Mouse (Mus musculus) kidney, postnatal 4 days (tissue): ENCODE measurements around the gene Glcci1.

Source experiments
- DNase-seq, 2 experiments: peaks; one replicate each; pipeline ENCODE4 v3.0.0; 2021; ENCODE audit warnings: mixed read lengths in 2 of 2

The Glcci1 gene

GRCm38 (mm10) chr6:8556849-8557571 lies 47.6 kb downstream of the Glcci1 start:
- DNase-seq, result no peak

GRCm38 (mm10) chr6:8560682-8561081 lies 51.3 kb downstream of the Glcci1 start:
- DNase-seq, result no peak

- no peak for DNase-seq
Observed at GRCm38 (mm10) chr6:8582377-8582776, 73.0 kb downstream of the Glcci1 start.

GRCm38 (mm10) chr6:8583892-8584291 lies 74.5 kb downstream of the Glcci1 start:
- DNase-seq, result no peak

GRCm38 (mm10) chr6:8591665-8592064 lies 82.3 kb downstream of the Glcci1 start:
- peak; percentile 6 to 27 for DNase-seq

GRCm38 (mm10) chr6:8617369-8617768 lies 108.0 kb downstream of the Glcci1 start:
- DNase-seq, result no peak

GRCm38 (mm10) chr6:8619582-8620350 lies 110.4 kb downstream of the Glcci1 start:
- no peak for DNase-seq

- no peak for DNase-seq
Observed at GRCm38 (mm10) chr6:8623045-8623444, 113.6 kb downstream of the Glcci1 start.

- no peak for DNase-seq
Observed at GRCm38 (mm10) chr6:8628226-8628625, 118.8 kb downstream of the Glcci1 start.

GRCm38 (mm10) chr6:8628715-8629267 lies 119.4 kb downstream of the Glcci1 start:
- DNase-seq, result no peak

- no peak for DNase-seq
Observed at GRCm38 (mm10) chr6:8630531-8630930, 121.1 kb downstream of the Glcci1 start.

- DNase-seq, result no peak
Observed at GRCm38 (mm10) chr6:8631362-8631761, 122.0 kb downstream of the Glcci1 start.

GRCm38 (mm10) chr6:8631986-8632632 lies 122.7 kb downstream of the Glcci1 start:
- no peak for DNase-seq

- DNase-seq, result no peak
Observed at GRCm38 (mm10) chr6:8632701-8633100, 123.3 kb downstream of the Glcci1 start.

- DNase-seq, result no peak
Observed at GRCm38 (mm10) chr6:8638122-8638521, 128.7 kb downstream of the Glcci1 start.

- no peak for DNase-seq
Observed at GRCm38 (mm10) chr6:8638899-8639298, 129.5 kb downstream of the Glcci1 start.

- no peak for DNase-seq
Observed at GRCm38 (mm10) chr6:8639526-8639925, 130.1 kb downstream of the Glcci1 start.

GRCm38 (mm10) chr6:8640863-8641262 lies 131.5 kb downstream of the Glcci1 start:
- DNase-seq, result no peak

- no peak for DNase-seq
Observed at GRCm38 (mm10) chr6:8644703-8645102, 135.3 kb downstream of the Glcci1 start.

GRCm38 (mm10) chr6:8645708-8646107 lies 136.3 kb downstream of the Glcci1 start:
- no peak for DNase-seq
